10 mouse cellular contexts compared by ENCODE assay signal in the genomic region with DNA sequence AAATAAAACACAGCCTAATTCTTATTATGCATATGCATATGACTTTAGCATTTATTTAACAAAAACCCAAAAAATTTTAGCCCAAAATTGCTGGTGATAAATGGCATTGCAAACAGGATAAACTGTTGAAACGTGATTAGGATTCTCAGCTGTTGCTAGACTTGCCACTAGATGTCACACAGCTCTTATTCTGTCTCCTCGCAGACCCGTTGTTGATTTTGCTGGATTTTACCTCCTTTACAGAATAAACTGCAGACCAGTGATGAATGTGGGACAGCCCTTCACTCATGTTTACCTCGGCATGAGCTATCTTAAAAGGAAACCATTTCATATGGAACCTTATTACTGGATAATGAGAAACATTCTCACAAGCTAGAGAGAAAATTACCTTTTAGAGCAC.
DNase-seq lines count a peak whose midpoint lies in the region; ATAC-seq and TF ChIP-seq lines count a peak whose summit lies in the region.
"Had no signal": no experiment of that assay in that cellular context is flagged by ENCODE, and none has a peak within 500 bp of the region (broad histone marks: within the 10 kb centered on the region; RNA-seq: fewer than 3 reads in every experiment).

No protein-coding gene starts in this region.

- WGBS in heart, postnatal 0 days: 24% methylated on average over 4 of the region's 4 CpGs
- 27% methylated on average over 4 of the region's 4 CpGs for WGBS in neural tube, embryonic 15.5 days
- 28% methylated on average over 4 of the region's 4 CpGs for WGBS in embryonic facial prominence, embryonic 10.5 days
- 19% methylated on average over 4 of the region's 4 CpGs for WGBS in kidney, adult 2 months

- no peak overlapping the region for H3K4me2 ChIP-seq in heart, postnatal 0 days (ENCODE audit: low read depth, low read length)
- no peak overlapping the region for H3K4me2 ChIP-seq in neural tube, embryonic 15.5 days

- ATAC-seq in heart, postnatal 0 days (ENCODE audit: insufficient read depth, low read depth): no peak
- ATAC-seq in neural tube, embryonic 15.5 days (ENCODE audit: low FRiP score): peak; percentile 70; the same call in 1 of the 2 replicates

- no peak for TF ChIP-seq POLR2A in kidney, adult 2 months (IDR thresholded peaks at IDR 0.05; ENCODE audit: low read depth, low read length)

- no peaks in the 10 kb centered on the region for H3K27me3 ChIP-seq in heart, postnatal 0 days (ENCODE audit: control insufficient read depth, insufficient read depth, low read length)
- no peaks in the 10 kb centered on the region for H3K27me3 ChIP-seq in neural tube, embryonic 15.5 days (replicated peaks)
- no peaks in the 10 kb centered on the region for H3K27me3 ChIP-seq in embryonic facial prominence, embryonic 10.5 days (replicated peaks; ENCODE audit: low read depth, poor library complexity, severe bottlenecking)
- H3K27me3 ChIP-seq in kidney, adult 2 months (replicated peaks; ENCODE audit: control insufficient read depth, insufficient read depth, low read length): no peaks in the 10 kb centered on the region

- H3K27ac ChIP-seq in heart, postnatal 0 days (ENCODE audit: low read depth): no peak overlapping the region
- H3K27ac ChIP-seq in neural tube, embryonic 15.5 days (replicated peaks): no peak overlapping the region
- H3K27ac ChIP-seq in embryonic facial prominence, embryonic 10.5 days (replicated peaks): no peak overlapping the region
- H3K27ac ChIP-seq in kidney, adult 2 months (ENCODE audit: insufficient read depth, low read depth, low read length): no peak overlapping the region

- TF ChIP-seq EP300 in heart, postnatal 0 days (IDR thresholded peaks at IDR 0.05; ENCODE audit: low read depth): no peak

- DNase-seq in heart, postnatal 0 days (ENCODE audit: low spot score): no peak
- no peak for DNase-seq in heart, adult 9 months (ENCODE audit: low spot score in 2 of 2)
- DNase-seq in neural tube, embryonic 10.5 days (ENCODE audit: extremely low spot score, low spot score): no peak
- peak; percentile 8 for DNase-seq in embryonic facial prominence, embryonic 10.5 days (ENCODE audit: low spot score)
- DNase-seq in retina, postnatal 1 day: peak; percentile 43
- DNase-seq in kidney, adult 2 months: no peak
- no peak for DNase-seq in spleen, postnatal 14 days (ENCODE audit: low spot score in 2 of 2)
- DNase-seq: adrenal gland, postnatal 14 days; liver had no signal

- no peaks in the 10 kb centered on the region for H3K4me1 ChIP-seq in heart, postnatal 0 days (ENCODE audit: control insufficient read depth, insufficient read depth)
- no peaks in the 10 kb centered on the region for H3K4me1 ChIP-seq in neural tube, embryonic 15.5 days
- no peaks in the 10 kb centered on the region for H3K4me1 ChIP-seq in embryonic facial prominence, embryonic 10.5 days
- no peaks in the 10 kb centered on the region for H3K4me1 ChIP-seq in kidney, adult 2 months (ENCODE audit: control insufficient read depth, insufficient read depth, low read length)

- peak; percentile 17; the same call in 1 of the 2 replicates for TF ChIP-seq CTCF in heart, postnatal 0 days (IDR thresholded peaks at IDR 0.05; ENCODE audit: low read depth)
- no peak for TF ChIP-seq CTCF in kidney, adult 2 months (conservative IDR thresholded peaks at IDR 0.05; ENCODE audit: insufficient read depth, insufficient read length, low read depth, low read length)

- no peak overlapping the region for H3K4me3 ChIP-seq in heart, postnatal 0 days (ENCODE audit: low read depth, low read length)
- H3K4me3 ChIP-seq in neural tube, embryonic 15.5 days (replicated peaks): no peak overlapping the region
- no peak overlapping the region for H3K4me3 ChIP-seq in embryonic facial prominence, embryonic 10.5 days
- H3K4me3 ChIP-seq in kidney, adult 2 months (ENCODE audit: insufficient read depth, low read depth, low read length): no peak overlapping the region

- no peaks in the 10 kb centered on the region for H3K36me3 ChIP-seq in heart, postnatal 0 days (replicated peaks; ENCODE audit: control insufficient read depth, insufficient read depth, low read length)
- no peaks in the 10 kb centered on the region for H3K36me3 ChIP-seq in neural tube, embryonic 15.5 days
- no peaks in the 10 kb centered on the region for H3K36me3 ChIP-seq in embryonic facial prominence, embryonic 10.5 days (replicated peaks)
- no peaks in the 10 kb centered on the region for H3K36me3 ChIP-seq in kidney, adult 2 months (ENCODE audit: control insufficient read depth, insufficient read depth, low read length)

- no peak overlapping the region for H3K9ac ChIP-seq in heart, postnatal 0 days (replicated peaks; ENCODE audit: low read depth, low read length)
- no peak overlapping the region for H3K9ac ChIP-seq in neural tube, embryonic 15.5 days (replicated peaks)

- no peaks in the 10 kb centered on the region for H3K9me3 ChIP-seq in heart, postnatal 0 days (replicated peaks; ENCODE audit: control insufficient read depth, low read length)
- H3K9me3 ChIP-seq in neural tube, embryonic 15.5 days (replicated peaks): no peaks in the 10 kb centered on the region
- no peaks in the 10 kb centered on the region for H3K9me3 ChIP-seq in embryonic facial prominence, embryonic 10.5 days

Comparison
In these comparisons a context has a peak if more than half of its experiments do, and no peak if none do; other contexts are left out.
1. DNase-seq: peak in embryonic facial prominence, embryonic 10.5 days (single experiment) and retina, postnatal 1 day (single experiment); none in heart, postnatal 0 days (single experiment), heart, adult 9 months (0 of 2), neural tube, embryonic 10.5 days (single experiment), kidney, adult 2 months (single experiment) and spleen, postnatal 14 days (0 of 2).